Mouse (Mus musculus): ENCODE measurements around the gene Gm21866. TPM values are rescaled to one million over a fixed set of nuclear protein-coding genes. Genes with fewer than 3 reads are reported as not detected.
"Not testable (repeated sequence)": the region's sequence is repeated elsewhere in the genome, so short reads cannot be mapped to it uniquely, and the experiment has no call there.

Gene Gm21866
- polyA plus RNA-seq (2011; ENCODE audit: insufficient read depth, insufficient read length, low read depth, missing spikeins): not detected in 2 replicates

DNA sequence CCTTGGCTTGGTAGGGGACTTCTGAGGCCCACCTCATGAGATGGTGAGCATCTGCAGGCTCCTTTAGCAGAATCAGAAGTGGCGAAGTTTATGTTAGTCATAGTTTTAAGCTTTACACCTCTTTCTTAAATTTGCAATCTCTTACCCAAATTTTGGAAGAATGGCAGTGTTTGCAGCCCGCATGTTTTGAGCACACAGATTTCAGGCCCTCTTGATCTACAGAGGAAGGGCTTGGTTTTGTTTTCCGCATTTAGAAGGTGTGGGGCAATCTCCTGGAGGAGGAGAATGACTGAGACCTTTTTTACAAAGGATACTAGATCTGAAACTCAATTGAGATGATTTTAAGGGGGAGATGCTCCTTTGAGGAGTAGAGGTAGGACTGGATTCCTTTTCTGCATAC is at the start of gene Gm21866:
Gene Gm21866, minus strand, starts transcription at position 101 of the 400 bp plus-strand sequence.
- not testable (repeated sequence) for H3K9me3 ChIP-seq (replicated peaks; ENCODE audit: control insufficient read depth, insufficient read depth, low read length, poor library complexity, severe bottlenecking); H3K9ac ChIP-seq (ENCODE audit: low read depth, poor library complexity, severe bottlenecking); H3K4me1 ChIP-seq (ENCODE audit: control insufficient read depth, insufficient read depth, low read length); H3K36me3 ChIP-seq (ENCODE audit: control insufficient read depth, insufficient read depth, low read length, poor library complexity, severe bottlenecking); H3K27ac ChIP-seq (ENCODE audit: insufficient read depth, low read length); H3K27me3 ChIP-seq (ENCODE audit: control insufficient read depth, insufficient read depth, low read length, poor library complexity, severe bottlenecking); H3K4me3 ChIP-seq (ENCODE audit: low read depth, low read length)

DNA sequence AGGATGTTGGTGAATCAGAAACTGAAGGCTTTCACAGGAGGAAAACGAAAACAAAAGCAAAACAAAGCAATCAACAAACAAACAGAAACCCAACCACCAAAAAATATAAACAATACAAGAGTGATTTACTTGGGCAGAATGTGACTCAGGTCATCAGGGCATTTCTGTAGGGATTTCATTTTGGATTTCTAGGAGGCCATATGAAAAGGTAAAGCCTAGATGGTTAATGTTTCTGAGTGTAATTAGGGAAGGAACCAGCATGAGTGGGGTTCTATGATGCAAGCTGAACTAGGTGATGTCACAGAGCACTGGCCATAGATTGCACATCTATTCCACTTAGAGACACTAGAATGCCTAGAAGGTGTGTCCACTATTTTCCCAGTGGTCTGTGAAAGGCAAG is 28.3 kb upstream of the Gm21866 start, which contains the start of gene Gm20773:
Gene Gm20773, plus strand, starts transcription at position 301 of the 400 bp plus-strand sequence.
- H3K27ac ChIP-seq (ENCODE audit: insufficient read depth, low read length); H3K36me3 ChIP-seq (ENCODE audit: control insufficient read depth, insufficient read depth, low read length, poor library complexity, severe bottlenecking); H3K4me1 ChIP-seq (ENCODE audit: control insufficient read depth, insufficient read depth, low read length); H3K9me3 ChIP-seq (replicated peaks; ENCODE audit: control insufficient read depth, insufficient read depth, low read length, poor library complexity, severe bottlenecking); H3K9ac ChIP-seq (ENCODE audit: low read depth, poor library complexity, severe bottlenecking); H3K27me3 ChIP-seq (ENCODE audit: control insufficient read depth, insufficient read depth, low read length, poor library complexity, severe bottlenecking); H3K4me3 ChIP-seq (ENCODE audit: low read depth, low read length): not testable (repeated sequence)

Other genes with a start within 250 kb of the Gm21866 start
- not detected in 2 replicates for gene Gm21828, start 241.7 kb downstream of the Gm21866 start, polyA plus RNA-seq (2011; ENCODE audit: insufficient read depth, insufficient read length, low read depth, missing spikeins)
- not detected in 2 replicates for gene Gm21440, start 213.2 kb downstream of the Gm21866 start, polyA plus RNA-seq (2011; ENCODE audit: insufficient read depth, insufficient read length, low read depth, missing spikeins)
- gene Gm21454, start 213.1 kb downstream of the Gm21866 start, polyA plus RNA-seq (2011; ENCODE audit: insufficient read depth, insufficient read length, low read depth, missing spikeins): not detected in 2 replicates
- not detected in 2 replicates for gene Gm21725, start 116.5 kb downstream of the Gm21866 start, polyA plus RNA-seq (2011; ENCODE audit: insufficient read depth, insufficient read length, low read depth, missing spikeins)
- gene Gm20773, start 28.4 kb upstream of the Gm21866 start, polyA plus RNA-seq (2011; ENCODE audit: insufficient read depth, insufficient read length, low read depth, missing spikeins): not detected in 2 replicates

Data from ES-Bruce4 (cell line).